Mouse (Mus musculus) liver (tissue): ENCODE measurements around the gene Epha1.

Experiments used
- DNase-seq: peaks from one replicate; pipeline ENCODE4 v3.0.0-alpha.2; 2020; ENCODE audit warnings: mixed read lengths

The Epha1 gene

DNA sequence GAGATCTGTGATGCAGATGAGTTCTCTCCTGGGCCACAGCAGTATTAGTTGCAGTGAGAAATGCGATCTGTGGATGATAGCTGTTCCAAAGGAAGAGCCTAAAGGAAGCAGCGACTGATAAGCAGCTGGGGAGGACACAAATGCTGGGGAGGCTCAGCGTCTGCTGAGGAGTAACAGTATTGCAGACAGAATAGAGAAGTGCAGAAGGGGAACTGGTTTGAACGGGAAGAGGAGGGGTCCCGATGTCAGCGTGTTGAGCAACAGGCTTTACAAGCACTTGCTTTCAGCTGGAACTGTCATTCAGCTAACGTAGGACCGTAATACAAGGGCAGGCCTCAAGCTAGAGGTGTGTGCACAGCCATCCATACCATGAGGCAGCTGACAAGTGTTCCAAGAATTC lies 19.9 kb downstream of the Epha1 start:
- peak; percentile 38 for DNase-seq

DNA sequence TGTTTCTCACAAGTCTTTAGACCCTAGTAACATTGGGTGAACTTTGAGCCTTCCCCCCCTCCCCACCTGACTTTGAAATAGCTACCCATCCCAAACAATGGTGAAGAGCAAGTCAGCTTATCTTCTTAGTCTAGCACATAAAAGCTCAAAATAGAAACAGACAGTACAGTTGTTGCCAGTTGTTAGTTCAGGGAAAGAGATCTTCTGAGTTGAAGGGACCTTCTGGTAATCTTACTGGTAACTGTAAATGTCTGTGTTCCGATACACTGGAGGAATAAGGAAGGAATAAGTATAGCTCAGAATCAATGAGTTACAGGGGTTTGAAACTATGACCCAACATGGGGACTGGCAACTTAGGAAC lies 20.6 kb downstream of the Epha1 start:
- no peak for DNase-seq

DNA sequence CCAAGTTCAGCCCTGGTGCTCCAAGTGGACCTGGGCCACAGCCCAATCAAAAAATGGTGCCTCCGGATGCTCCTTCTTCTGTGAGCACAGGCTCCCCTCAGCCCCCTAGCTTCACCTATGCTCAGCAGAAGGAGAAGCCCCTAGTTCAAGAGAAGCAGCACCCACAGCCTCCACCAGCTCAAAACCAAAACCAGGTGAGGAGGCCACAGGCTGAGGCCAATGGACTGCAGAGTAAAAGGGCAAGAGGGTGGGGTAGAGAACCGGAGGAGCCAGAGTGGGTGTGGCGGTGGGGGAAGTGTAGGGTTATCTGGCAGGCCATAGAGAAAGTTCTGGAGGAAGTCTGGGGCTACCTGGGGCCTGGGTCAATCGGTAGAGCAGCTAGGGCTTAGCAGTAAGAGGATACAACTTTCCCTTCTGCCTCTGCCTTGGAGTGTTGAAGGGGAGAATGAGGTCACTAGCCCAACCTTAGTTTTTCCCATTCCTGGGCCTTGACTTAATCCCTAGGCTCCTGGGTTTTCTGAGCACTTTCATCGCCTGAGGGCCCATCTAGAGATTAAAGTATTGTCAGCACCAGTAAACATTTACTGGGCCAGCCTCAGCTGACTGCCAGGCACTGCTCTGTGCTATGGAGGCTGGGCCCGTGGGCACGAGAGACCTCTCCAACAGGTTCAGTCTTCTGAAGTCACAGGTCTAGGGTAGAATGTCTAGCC lies 21.1 kb downstream of the Epha1 start:
- peak; percentile 59 for DNase-seq

DNA sequence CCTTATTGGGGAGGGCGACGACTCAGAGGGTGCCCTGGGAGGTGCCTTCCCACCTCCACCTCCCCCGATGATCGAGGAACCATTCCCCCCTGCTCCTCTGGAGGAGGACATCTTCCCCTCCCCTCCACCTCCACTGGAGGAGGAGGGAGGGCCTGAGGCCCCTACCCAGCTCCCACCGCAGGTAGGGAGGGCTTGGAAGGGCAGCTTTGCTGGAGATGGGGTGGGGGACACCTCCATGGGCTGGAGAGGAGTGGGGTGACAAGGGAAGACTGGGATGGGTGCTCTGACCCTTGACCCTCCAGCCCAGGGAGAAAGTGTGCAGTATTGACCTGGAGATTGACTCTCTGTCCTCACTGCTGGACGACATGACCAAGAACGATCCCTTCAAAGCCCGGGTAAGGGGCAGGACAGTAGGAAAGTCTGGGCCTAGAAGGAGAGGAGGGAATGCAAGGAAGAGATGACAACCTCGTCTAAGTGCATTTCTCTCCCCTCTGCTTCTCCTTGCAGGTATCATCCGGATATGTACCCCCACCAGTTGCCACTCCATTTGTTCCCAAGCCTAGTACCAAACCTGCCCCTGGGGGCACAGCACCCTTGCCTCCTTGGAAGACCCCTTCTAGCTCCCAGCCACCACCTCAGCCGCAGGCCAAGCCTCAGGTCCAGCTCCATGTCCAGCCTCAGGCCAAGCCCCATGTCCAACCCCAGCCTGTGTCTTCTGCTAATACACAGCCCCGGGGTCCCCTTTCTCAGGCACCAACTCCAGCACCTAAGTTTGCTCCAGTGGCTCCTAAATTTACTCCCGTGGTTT lies 21.9 kb downstream of the Epha1 start:
- DNase-seq: no peak

DNA sequence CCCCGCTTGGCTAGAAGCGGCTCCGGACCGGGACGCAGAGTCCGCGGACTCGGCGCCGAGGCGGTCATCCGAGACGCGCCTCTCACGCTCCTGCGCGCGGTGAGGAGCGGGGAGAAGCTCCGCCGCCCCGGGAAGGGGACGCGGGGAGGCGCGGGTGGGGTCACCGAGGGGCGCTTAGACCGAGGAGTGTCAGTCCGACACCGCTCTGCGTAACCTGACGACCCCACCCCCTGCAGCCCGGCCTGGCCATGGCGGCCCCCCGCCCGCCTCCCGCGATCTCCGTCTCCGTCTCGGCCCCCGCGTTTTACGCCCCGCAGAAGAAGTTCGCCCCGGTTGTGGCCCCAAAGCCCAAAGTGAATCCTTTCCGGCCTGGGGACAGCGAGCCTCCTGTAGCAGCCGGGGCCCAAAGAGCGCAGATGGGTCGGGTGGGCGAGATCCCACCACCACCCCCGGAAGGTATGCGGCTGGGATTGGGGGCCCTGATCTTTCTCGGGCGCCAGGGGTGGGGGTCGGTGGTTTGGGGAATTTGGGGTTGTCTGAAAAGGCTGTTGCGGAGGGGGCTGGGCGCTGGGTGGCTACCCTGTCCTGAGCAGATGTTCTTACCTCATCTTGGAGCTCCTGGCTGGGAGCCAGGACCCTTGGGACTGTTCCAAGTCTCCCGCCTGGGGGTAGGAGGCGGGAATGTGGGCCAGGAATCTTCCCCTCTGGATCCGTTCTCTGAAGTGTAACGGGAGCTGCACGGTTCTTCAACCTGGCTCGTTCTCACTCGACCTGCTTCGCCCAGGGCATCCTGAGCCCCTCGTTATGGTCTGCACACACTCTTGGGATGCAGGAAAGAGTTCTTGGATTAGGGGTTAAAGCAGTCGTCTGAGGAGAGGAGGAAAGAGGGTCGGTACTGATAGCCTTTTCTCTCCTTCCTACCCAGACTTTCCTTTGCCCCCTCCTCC lies 22.8 kb downstream of the Epha1 start:
- DNase-seq: peak; percentile 70

DNA sequence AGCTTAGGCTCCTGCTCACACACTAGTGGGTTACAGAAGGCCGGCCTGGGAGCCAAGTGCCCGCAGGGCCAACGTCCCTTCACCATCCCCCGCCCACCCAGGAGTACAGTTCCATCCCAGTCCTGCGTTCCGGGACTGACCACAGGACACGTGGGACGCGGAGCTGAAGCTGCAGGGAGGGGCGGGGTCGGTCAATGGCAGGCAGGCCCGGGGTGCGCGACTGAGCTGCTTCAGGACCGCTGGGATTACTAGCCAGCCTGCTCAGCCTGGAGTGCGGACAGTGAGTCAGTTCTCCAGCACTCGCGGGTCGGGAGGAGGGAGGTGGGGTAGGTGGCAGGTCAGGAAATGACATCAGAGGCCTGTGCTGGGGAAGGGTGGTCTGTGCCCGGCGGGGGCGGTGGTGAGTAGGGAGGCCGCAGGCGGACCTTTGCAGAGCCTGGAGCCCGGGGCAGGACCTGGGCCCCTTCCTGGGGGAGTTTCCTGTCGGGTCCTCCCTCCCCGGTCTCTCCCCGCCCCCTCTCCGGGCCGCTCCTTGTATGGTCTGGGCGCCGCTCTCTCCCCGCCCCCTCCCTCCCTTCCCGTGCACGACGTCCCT lies 23.5 kb downstream of the Epha1 start, which contains the start of gene Zyx:
Zyx (plus strand) TSS at position 205 of the 595 bp plus-strand sequence.
- DNase-seq: peak; percentile 91

DNA sequence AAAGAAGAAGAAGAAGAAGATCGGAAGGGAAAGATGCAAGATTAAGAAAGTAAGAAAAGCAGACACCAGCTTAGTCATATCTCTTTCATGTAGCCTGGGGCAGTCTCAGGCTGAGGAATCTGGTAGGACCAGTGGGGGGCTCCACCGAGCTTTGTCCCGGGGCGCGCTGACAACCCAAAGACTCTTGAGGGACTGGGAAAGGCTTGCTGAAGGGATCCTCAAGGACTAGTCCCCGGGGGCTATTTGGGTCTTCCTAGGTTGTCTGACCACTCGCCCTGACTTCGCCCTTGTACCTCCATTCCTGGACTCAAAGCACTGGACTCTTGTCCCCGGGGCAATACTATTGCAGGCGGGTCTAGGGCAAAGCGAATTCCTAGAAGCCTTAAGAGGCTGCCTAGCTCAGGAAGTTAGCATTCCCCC lies 24.1 kb downstream of the Epha1 start:
- DNase-seq: peak; percentile 78

DNA sequence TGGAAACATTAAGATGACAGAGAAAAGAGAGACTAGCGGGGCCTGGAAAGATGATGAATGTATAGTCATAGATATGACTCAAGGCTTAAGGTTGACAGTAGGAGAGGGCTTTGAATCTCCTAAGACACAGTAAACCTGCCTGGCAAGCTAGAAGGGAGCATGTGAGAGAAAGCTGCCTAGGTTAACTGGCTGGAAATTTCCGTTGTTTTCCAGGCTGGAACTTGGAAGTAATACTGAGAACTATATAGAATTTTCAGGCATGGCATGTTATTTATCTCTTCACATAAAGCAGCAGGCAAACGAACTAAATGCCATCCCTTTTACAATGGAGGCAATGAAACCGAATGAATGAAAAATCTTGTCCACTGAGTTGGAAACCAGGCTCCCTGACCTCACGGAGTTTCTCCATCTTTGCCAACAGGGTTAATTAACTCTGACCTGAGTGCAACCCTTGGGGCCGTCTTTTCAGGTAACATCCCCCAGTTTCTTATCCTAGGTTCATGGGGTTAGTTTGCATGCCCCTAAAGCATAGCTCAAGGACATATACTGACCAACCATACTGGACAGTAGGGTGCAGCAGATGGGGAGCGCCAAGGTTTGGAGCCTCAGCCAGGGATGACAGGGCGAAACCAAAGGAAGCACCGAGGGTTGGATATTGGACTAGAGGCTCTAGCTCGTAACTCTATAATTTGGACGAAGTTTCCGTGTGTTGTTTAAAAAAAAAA lies 24.6 kb downstream of the Epha1 start:
- DNase-seq: no peak

DNA sequence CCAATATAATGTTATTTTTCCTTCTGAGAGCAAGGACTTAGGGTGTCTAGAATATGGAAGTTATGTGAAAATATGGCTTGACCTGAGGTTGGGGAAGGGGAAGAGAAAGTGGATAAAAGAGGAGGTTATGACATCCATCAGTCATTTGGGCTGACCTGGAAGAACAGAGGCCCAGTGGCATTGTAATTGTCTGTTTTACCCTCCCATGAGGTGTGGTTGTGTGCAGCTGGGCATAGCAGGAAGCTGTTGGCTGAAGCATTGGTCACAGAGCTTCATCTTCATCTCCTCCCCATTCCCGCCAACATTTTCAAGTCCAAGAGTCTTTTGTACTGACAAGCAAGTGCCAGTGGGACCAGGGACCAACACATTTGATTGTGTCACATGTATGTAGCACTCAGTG lies 28.8 kb downstream of the Epha1 start:
- DNase-seq: no peak

DNA sequence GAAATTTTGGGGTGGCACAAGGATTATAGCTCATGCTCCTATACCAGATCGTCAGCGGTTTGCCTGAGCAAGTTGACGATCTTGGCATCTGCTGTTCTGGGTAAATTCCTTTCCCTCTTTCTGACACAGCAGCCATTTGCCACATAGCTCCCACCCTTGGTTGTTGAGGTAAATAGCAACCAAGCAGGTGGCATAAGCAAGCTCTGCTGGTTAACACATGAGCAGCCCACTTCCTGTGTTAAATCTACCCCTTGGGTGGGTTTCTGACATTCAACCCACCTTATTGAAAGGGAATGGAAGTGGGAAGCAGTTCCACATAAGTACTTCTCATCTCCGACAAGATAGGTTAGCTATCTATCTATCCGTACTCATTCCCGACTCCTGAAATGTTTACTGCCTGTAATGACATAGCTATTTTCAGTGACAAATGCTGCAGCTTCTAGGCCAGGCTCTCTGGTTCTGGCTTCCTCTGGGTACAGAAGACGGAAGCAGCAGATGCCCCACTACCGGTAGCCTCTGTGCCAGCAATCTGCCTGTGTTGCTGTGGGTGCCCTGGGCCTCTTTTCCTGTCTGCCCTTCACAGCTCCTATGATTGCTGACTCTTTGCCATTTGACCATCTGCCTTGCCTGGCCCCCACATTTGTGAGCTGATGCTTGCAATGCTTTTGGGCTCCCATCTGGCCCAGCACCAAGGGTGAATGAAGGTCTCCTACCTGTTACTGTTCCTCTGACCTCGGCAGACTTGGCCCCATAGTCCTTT lies 29.5 kb downstream of the Epha1 start:
- DNase-seq: no peak

DNA sequence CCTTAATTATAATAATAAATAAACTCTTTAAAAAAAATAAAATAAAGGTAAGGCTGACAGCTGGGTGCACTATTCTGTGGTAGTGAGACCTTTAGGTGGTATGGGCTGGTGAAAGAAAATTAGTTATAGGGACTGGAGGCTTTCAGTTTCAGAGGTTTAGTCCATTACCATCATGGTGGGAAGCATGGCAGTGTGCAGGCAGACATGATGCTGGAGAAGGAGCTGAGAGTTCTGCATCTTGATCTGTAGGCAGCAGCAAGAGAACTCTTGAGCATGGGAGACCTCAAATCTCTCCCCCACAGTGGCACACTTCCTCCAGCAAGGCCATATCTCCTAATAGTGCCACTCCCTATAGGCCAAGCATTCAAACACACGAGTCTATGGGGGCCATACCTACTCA lies 30.9 kb downstream of the Epha1 start:
- no peak for DNase-seq

DNA sequence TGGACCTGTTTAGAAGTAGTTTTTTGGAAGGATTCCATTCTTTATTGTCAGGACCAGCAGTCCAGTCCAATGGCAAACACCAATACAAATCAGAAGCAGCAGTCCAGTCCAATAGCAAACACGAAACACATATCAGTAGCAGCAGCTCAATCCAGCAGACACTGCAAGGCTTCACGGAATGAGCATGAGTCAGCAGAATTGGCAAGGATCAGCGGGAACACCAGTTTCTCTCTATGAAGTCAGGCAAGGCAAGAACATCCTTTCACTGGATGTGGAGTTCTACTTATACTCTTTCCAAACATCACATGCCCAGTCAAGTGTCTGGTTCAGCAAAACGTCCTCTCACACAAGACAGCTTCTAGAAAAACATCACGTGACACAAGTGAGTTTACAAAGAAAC lies 33.1 kb downstream of the Epha1 start:
- DNase-seq: no peak

DNA sequence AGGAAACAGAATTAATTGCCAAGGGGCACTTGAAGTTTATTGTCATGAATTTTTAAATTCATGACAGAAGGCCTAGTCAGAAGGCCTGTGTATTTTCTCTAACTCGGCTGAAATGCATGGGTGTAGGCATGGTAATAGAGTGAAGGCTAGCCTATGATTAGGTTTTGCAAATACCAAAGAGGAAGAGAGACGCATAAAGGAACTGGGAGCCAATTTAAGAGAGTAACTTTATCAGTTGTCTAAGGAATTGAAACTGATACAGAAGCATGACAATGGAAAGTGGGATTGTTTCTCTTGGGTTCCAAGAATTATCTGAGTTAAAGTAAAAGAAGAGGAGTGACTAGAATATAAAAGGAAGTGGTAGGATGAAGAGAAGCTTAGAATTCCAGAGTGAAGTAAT lies 33.9 kb downstream of the Epha1 start:
- DNase-seq: no peak

DNA sequence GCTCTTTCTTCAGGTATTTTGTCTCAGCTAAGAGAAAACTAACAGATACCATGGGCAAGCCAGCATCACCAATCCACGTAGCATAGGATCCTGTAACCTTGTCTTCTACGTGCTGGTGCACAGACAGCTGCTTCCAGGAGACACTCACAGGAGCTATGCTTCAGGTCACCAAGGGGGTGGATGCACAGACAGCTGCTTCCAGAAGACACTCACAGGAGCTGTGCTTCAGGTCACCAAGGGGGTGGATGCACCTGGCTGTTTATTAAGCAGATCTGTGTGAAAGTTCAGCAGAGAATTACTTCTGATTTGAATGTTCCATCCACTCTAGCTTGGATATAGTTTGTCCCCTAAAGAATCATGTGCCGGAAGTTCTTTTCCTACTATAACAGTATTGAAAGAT lies 42.1 kb downstream of the Epha1 start:
- no peak for DNase-seq

DNA sequence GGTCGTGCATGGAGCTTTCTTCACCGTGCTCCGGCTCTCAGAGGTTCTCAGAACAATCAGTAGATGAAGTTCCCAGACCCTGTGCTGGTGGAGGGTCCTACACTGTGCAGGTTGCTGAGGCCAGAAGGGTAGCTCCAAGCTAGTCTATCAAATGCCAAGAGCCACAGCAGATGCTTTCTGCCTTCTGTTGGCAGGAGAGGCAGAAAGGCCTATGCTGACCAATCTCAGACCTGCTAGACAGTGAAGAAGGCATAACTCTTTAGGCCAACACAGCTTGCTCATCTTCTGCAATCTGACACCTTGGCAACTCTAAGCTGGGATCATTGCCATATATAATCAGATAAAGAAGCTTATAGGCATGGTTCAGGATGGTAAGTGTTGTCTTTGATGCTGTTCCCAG lies 42.9 kb downstream of the Epha1 start:
- no peak for DNase-seq

DNA sequence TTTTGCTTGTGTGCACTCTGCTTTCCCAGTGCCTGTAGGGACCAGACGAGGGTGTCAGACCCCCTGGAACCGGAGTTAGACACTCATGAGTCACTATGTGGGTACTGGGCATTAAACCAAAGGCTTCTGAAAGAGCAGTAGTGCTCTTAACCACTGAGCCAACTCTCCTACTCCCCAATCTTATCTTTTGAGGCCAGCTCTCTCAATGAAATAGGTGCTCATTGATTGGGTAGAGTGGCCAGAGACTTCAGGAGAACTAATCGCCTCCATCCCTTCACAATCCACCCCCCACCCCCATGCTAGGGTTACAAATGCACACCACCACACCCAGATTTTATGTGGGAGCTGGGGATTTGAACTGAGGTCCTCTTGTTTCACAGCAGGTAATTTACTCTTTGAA lies 44.3 kb downstream of the Epha1 start:
- DNase-seq: no peak

DNA sequence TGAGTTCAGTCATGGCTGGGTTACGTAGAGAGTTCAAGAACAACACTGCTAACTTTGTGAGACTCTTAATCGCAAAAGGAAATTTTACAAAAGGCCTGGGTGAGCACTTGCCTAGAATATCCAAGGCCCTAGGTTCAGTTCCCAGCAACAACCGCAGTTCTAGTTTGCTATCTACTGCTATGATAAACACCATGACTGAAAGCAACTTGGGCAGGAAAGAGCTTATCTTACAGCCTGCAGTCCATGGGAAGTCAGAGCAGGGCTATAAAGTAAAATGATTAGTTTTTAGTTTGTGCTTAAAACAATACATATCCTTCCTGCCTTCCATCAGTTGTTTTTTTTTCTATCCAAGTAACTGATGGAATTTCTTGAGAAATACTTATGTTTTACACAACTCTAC lies 46.6 kb downstream of the Epha1 start:
- no peak for DNase-seq

DNA sequence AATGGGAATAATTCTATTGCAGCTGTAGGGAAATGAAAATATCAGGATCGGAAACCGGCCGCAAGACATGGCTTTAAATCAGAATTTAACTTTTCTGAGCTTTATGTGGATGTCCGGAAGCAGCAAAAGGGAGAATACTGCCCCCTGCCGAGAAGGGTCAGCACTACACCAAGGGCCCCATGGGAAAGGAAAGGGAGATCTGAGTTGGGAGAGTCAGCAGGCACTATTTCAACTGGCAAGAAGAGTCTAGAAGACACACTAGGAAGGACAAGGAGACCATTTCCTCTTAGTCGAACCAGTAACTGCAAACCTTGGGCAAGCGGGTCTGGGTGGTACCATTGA lies 47.8 kb downstream of the Epha1 start:
- peak; percentile 64 for DNase-seq

DNA sequence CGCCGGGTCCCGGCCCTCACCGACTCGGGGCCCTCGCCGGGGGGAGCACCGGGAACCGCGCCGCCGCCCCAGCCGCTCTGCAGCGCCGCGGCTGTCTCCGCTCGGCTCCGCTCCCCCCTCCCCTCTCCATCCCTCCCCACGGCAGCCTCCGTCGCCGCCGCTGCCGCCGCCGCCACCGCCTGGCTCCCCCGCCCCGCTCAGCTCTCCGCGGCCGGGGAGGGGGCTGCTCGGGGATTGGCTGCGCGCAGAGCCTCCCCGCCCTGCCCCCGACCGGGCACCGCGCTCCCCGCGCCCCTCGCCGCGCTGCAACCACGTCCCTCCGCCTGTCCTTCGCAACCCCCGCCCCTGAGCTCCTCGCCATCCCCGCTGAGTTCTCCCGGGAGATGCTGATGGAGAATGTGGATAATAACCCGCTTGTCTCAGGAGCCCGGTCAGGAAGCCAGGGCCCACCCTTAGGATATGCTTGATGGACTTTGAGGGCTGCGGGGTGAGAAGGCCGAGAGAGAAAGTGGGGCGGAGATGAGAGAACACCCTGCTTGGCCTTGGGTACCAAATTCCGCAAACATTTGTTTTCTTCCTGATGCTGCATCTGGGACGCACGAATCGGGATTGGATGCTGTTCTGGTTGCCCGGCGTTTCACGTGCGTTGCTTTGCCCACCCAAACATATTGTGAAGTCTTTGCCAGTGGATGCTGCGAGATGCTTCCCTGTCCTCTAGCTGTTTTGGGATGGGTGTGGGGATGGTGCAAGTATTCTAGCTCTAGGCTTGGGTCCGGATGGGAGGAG lies 48.4 kb downstream of the Epha1 start, which contains the start of gene Fam131b:
Fam131b (minus strand) TSS at position 162 of the 786 bp plus-strand sequence.
- DNase-seq: no peak

DNA sequence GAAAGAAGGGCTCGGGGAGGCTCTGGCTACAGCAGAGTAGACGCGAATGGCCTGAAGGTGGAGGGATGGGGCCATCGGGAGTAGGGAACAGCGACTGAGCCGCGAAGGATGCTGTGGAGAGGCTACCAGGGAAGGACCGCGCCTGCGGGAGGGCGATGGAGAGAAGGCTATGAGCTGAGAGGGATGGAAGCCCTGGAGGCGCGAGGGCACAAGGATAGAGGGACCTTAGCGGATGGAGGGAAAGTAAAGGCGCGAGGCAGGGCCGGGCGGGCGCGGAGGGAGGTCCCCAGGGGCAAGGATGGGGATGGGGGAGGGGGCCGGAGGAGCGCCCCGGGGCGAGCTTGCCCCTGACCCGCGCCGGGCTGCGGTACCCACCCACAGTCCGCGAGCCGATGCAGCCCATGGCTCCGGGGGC lies 49.0 kb downstream of the Epha1 start:
- no peak for DNase-seq
